Mouse (Mus musculus) kidney, adult 9 months (tissue): ENCODE results near the gene Cdk9.

Experiments
- DNase-seq: peaks from one replicate; pipeline ENCODE4 v3.0.0; 2022

The Cdk9 gene

GRCm38 (mm10) chr2:32673176-32673917, 39.5 kb downstream of the Cdk9 start:
- DNase-seq: no peak

- DNase-seq: no peak
These were observed 40.8 kb downstream of the Cdk9 start for GRCm38 (mm10) chr2:32671907-32672595.

DNA sequence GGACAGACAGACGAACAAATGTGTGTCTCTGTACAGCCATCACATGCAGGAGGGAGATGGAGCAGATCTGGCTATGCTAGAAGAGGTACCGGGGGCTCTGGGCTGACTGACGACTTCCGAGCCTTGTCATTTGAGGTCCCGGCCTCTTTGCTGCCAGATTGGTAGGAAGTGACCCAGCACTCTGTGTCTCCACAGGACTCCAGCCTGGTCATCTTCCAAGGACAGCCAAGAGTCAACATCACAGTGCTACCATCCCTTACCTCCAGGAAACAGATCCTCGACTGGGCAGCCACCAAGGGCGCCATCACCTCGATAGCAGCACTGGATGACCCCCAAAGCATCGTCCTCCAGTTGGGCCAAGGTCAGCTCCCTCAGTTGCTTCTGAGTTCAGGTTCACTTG, 41.7 kb downstream of the Cdk9 start:
- DNase-seq: no peak

- no peak for DNase-seq
These were observed 43.0 kb downstream of the Cdk9 start for GRCm38 (mm10) chr2:32669876-32670275.

GRCm38 (mm10) chr2:32668176-32668575, 44.7 kb downstream of the Cdk9 start:
- no peak for DNase-seq

- DNase-seq: no peak
These were observed 45.1 kb downstream of the Cdk9 start for GRCm38 (mm10) chr2:32667775-32668174.

- no peak for DNase-seq
These were observed 47.0 kb downstream of the Cdk9 start for GRCm38 (mm10) chr2:32665853-32666252.

DNA sequence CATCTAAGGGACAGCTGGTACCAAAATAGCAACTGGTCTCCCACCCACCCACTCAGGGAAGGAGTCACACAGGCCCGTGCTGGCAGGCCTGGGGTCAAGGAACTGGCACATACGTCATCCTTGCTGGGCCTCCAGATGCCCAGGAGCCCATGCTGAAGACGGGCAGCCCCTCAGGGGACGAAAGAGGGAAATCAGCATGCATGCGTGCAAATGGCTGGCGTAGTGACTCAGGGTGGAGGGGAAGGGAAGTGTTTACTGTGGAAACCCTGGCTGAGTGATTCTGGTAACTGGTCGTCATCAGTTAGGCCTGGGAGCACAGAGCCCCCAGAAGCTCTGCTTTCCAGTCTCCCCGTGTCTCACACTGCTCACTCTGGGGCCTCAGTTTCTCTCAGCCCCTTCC, 47.5 kb downstream of the Cdk9 start:
- no peak for DNase-seq

- no peak for DNase-seq
These were observed 50.6 kb downstream of the Cdk9 start for GRCm38 (mm10) chr2:32662291-32662690.

- DNase-seq: peak; percentile 83
These were observed 51.3 kb downstream of the Cdk9 start for GRCm38 (mm10) chr2:32661509-32662107.

DNA sequence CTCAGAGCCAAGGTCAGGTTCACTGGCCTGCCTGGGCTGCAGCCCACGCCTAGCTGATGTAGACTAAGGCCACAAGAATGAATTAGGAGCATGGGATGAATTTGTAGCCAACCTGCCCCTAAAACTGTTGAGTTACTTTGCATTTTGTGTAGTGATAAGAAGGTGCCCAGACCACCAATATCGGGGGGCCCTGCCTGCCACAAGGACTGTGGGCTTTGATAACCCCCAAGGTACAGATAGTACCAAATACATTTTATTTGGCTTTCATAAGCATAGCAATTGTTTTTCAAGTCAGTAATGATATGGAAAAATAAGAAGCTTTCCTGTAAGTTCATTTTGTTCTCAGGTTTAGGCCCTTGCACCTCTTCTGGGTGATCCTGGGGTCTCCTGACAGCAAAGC, 54.0 kb downstream of the Cdk9 start:
- no peak for DNase-seq

DNA sequence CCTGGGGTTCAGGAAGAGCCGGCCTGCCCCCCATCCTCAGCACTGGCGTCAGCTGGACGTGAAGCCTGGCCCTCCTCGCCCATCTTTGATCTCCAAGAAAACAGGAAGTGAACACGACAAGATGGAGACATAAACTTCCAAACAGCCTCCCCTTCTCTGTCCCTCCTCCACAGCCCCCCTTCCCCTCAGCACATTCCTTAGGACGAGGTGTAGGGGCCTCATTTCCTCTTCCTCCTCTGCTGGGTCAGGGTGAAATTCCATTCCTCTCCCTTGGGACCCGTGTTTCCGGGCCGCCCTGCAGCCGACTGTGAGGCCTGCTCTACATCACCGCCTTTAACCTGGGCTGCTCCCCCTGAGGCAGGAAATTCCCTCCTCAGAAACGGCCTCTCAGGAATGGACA, 57.0 kb downstream of the Cdk9 start:
- DNase-seq: peak; percentile 89
